Mouse (Mus musculus): Measurements from ENCODE around the gene Zfp280b. TPM values are rescaled to one million over a fixed set of nuclear protein-coding genes. Genes with fewer than 3 reads are reported as not detected.

Zfp280b gene
- polyA plus RNA-seq, 1 experiment, result 13.8 TPM

- Histone ChIP-seq H3K27ac (ENCODE audit: insufficient read depth, low read length) (no peak overlapping the region), H3K4me3 (ENCODE audit: insufficient read depth, low read length) (no peak overlapping the region), H3K4me1 (ENCODE audit: control insufficient read depth, insufficient read depth, low read length) (no peaks in the 10 kb centered on the region)
- no peak for TF ChIP-seq POLR2A (IDR thresholded peaks at IDR 0.05; ENCODE audit: low read depth, low read length)
- TF ChIP-seq CTCF (IDR thresholded peaks at IDR 0.05; ENCODE audit: borderline replicate concordance, insufficient read depth, low read length), result no peak
Observed at GRCm38 (mm10) chr10:76028396-76028795, 4.1 kb upstream of the Zfp280b start.

- Histone ChIP-seq H3K4me1 (ENCODE audit: control insufficient read depth, insufficient read depth, low read length) (peaks cover 2% of the 10 kb centered on the region), H3K4me3 (ENCODE audit: insufficient read depth, low read length) (no peak overlapping the region), H3K27ac (ENCODE audit: insufficient read depth, low read length) (no peak overlapping the region)
- TF ChIP-seq CTCF (IDR thresholded peaks at IDR 0.05; ENCODE audit: borderline replicate concordance, insufficient read depth, low read length) (no peak), POLR2A (IDR thresholded peaks at IDR 0.05; ENCODE audit: low read depth, low read length) (no peak)
Observed at GRCm38 (mm10) chr10:76029276-76029675, 3.2 kb upstream of the Zfp280b start.

- no peak for TF ChIP-seq POLR2A (IDR thresholded peaks at IDR 0.05; ENCODE audit: low read depth, low read length)
- TF ChIP-seq CTCF (IDR thresholded peaks at IDR 0.05; ENCODE audit: borderline replicate concordance, insufficient read depth, low read length), result no peak
- no peak overlapping the region for H3K4me3 ChIP-seq (ENCODE audit: insufficient read depth, low read length)
- H3K4me1 ChIP-seq (ENCODE audit: control insufficient read depth, insufficient read depth, low read length), result peaks cover 3% of the 10 kb centered on the region
- no peak overlapping the region for H3K27ac ChIP-seq (ENCODE audit: insufficient read depth, low read length)
Observed at GRCm38 (mm10) chr10:76030496-76030895, 2.0 kb upstream of the Zfp280b start.

GRCm38 (mm10) chr10:76031511-76032401, 694 bp upstream of the Zfp280b start:
- no peak overlapping the region; the same call in 1 of the 2 replicates for H3K27ac ChIP-seq (ENCODE audit: insufficient read depth, low read length)
- no peak for TF ChIP-seq POLR2A (IDR thresholded peaks at IDR 0.05; ENCODE audit: low read depth, low read length)
- TF ChIP-seq CTCF (IDR thresholded peaks at IDR 0.05; ENCODE audit: borderline replicate concordance, insufficient read depth, low read length), result no peak

GRCm38 (mm10) chr10:76033119-76033455, 637 bp downstream of the Zfp280b start:
- Histone ChIP-seq H3K4me3 (ENCODE audit: insufficient read depth, low read length) (peak overlapping the region; percentile 96), H3K4me1 (ENCODE audit: control insufficient read depth, insufficient read depth, low read length) (peaks cover 3% of the 10 kb centered on the region), H3K27ac (ENCODE audit: insufficient read depth, low read length) (no peak overlapping the region)
- TF ChIP-seq POLR2A (IDR thresholded peaks at IDR 0.05; ENCODE audit: low read depth, low read length) (no peak), CTCF (IDR thresholded peaks at IDR 0.05; ENCODE audit: borderline replicate concordance, insufficient read depth, low read length) (no peak)

More at GRCm38 (mm10) chr10:76031511-76032401, 694 bp upstream of the Zfp280b start:
- Histone ChIP-seq H3K4me3 (ENCODE audit: insufficient read depth, low read length) (peak overlapping the region; percentile 16; the same call in 1 of the 2 replicates), H3K4me1 (ENCODE audit: control insufficient read depth, insufficient read depth, low read length) (peaks cover 3% of the 10 kb centered on the region)

- no peak for TF ChIP-seq CTCF (IDR thresholded peaks at IDR 0.05; ENCODE audit: borderline replicate concordance, insufficient read depth, low read length)
- TF ChIP-seq POLR2A (IDR thresholded peaks at IDR 0.05; ENCODE audit: low read depth, low read length), result no peak
- Histone ChIP-seq H3K4me3 (ENCODE audit: insufficient read depth, low read length) (peak overlapping the region; percentile 14; the same call in 1 of the 2 replicates), H3K4me1 (ENCODE audit: control insufficient read depth, insufficient read depth, low read length) (peaks cover 3% of the 10 kb centered on the region), H3K27ac (ENCODE audit: insufficient read depth, low read length) (no peak overlapping the region)
Observed at GRCm38 (mm10) chr10:76034001-76034600, 1.7 kb downstream of the Zfp280b start.

GRCm38 (mm10) chr10:76035277-76035676, 2.8 kb downstream of the Zfp280b start:
- TF ChIP-seq CTCF (IDR thresholded peaks at IDR 0.05; ENCODE audit: borderline replicate concordance, insufficient read depth, low read length) (no peak), POLR2A (IDR thresholded peaks at IDR 0.05; ENCODE audit: low read depth, low read length) (no peak)
- Histone ChIP-seq H3K27ac (ENCODE audit: insufficient read depth, low read length) (no peak overlapping the region), H3K4me3 (ENCODE audit: insufficient read depth, low read length) (no peak overlapping the region), H3K4me1 (ENCODE audit: control insufficient read depth, insufficient read depth, low read length) (peaks cover 3% of the 10 kb centered on the region)

GRCm38 (mm10) chr10:76036962-76037361, 4.5 kb downstream of the Zfp280b start:
- Histone ChIP-seq H3K27ac (ENCODE audit: insufficient read depth, low read length) (no peak overlapping the region), H3K4me3 (ENCODE audit: insufficient read depth, low read length) (no peak overlapping the region), H3K4me1 (ENCODE audit: control insufficient read depth, insufficient read depth, low read length) (peaks cover 3% of the 10 kb centered on the region)
- TF ChIP-seq CTCF (IDR thresholded peaks at IDR 0.05; ENCODE audit: borderline replicate concordance, insufficient read depth, low read length) (no peak), POLR2A (IDR thresholded peaks at IDR 0.05; ENCODE audit: low read depth, low read length) (no peak)

- TF ChIP-seq POLR2A (IDR thresholded peaks at IDR 0.05; ENCODE audit: low read depth, low read length), result no peak
- no peak for TF ChIP-seq CTCF (IDR thresholded peaks at IDR 0.05; ENCODE audit: borderline replicate concordance, insufficient read depth, low read length)
- Histone ChIP-seq H3K4me1 (ENCODE audit: control insufficient read depth, insufficient read depth, low read length) (0 out of 2 replicates have a peak, but pooled peaks cover 3% of the 10 kb centered on the region), H3K27ac (ENCODE audit: insufficient read depth, low read length) (no peak overlapping the region), H3K4me3 (ENCODE audit: insufficient read depth, low read length) (no peak overlapping the region)
Observed at GRCm38 (mm10) chr10:76045343-76045742, 12.9 kb downstream of the Zfp280b start.

GRCm38 (mm10) chr10:76046754-76047153, 14.3 kb downstream of the Zfp280b start:
- Histone ChIP-seq H3K4me3 (ENCODE audit: insufficient read depth, low read length) (no peak overlapping the region), H3K27ac (ENCODE audit: insufficient read depth, low read length) (no peak overlapping the region), H3K4me1 (ENCODE audit: control insufficient read depth, insufficient read depth, low read length) (0 out of 2 replicates have a peak, but pooled peaks cover 3% of the 10 kb centered on the region)
- TF ChIP-seq POLR2A (IDR thresholded peaks at IDR 0.05; ENCODE audit: low read depth, low read length) (no peak), CTCF (IDR thresholded peaks at IDR 0.05; ENCODE audit: borderline replicate concordance, insufficient read depth, low read length) (no peak)

Data from embryonic fibroblast, embryonic 13.5 days (primary cell).